Mouse (Mus musculus): Measurements from ENCODE around the gene Pltp. TPM values are rescaled to one million over a fixed set of nuclear protein-coding genes. Genes with fewer than 3 reads are reported as not detected.
"Not testable (repeated sequence)": the region's sequence is repeated elsewhere in the genome, so short reads cannot be mapped to it uniquely, and the experiment has no call there.

Pltp gene
- polyA plus RNA-seq, 1 experiment from 2014 or later = 77.0 TPM

DNA sequence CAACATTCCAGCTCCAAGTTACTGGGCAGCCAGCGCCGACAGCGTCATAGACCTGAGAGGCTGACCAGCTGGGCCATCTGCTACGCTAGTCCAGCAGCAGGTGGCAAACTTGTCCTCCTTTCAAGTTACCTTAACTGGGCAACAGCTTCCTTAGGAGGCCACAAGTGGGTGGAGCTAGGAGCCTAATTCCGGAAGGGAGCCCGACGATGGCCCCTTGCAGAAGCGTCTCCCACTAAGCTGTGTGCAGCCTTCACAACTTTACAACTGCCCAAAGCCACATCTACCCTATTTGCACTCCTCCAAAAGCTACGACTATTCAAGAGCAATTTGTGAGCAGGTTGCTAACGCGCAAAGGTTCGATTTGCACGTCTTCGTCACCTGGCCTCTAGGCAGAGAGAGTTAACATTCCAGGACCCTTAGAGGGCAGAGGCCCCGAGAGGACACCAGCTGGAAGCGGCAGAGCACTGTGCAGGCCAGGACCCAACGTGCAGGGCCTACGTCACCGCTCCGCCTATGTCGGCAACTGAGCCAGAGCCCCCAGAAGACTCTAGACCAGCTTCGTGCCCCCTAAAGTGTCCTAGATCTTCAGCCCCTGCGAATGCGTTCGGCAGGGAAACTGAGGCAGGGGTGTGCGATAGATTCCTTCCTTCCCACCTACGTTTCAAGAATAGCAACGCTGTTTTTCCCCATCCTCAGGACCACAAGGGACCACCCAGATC, 21.2 kb upstream of the Pltp start:
- peak; percentile 20; the same call in 1 of the 2 replicates for ATAC-seq (ENCODE audit: insufficient number of reproducible peaks, low FRiP score, low TSS enrichment, low read depth)
- no peaks in the 10 kb centered on the region for H3K27me3 ChIP-seq
- peak overlapping the region; percentile 95 for H3K4me3 ChIP-seq (replicated peaks)
- 3% methylated on average over 28 of the region's 28 CpGs for WGBS
- peak overlapping the region; percentile 90 for H3K4me2 ChIP-seq (replicated peaks)
- H3K9me3 ChIP-seq (replicated peaks) = no peaks in the 10 kb centered on the region
- H3K4me1 ChIP-seq = peaks cover 31% of the 10 kb centered on the region
- peaks cover 6% of the 10 kb centered on the region for H3K36me3 ChIP-seq
- H3K27ac ChIP-seq (replicated peaks) = peak overlapping the region; percentile 100
- H3K9ac ChIP-seq = peak overlapping the region; percentile 100

DNA sequence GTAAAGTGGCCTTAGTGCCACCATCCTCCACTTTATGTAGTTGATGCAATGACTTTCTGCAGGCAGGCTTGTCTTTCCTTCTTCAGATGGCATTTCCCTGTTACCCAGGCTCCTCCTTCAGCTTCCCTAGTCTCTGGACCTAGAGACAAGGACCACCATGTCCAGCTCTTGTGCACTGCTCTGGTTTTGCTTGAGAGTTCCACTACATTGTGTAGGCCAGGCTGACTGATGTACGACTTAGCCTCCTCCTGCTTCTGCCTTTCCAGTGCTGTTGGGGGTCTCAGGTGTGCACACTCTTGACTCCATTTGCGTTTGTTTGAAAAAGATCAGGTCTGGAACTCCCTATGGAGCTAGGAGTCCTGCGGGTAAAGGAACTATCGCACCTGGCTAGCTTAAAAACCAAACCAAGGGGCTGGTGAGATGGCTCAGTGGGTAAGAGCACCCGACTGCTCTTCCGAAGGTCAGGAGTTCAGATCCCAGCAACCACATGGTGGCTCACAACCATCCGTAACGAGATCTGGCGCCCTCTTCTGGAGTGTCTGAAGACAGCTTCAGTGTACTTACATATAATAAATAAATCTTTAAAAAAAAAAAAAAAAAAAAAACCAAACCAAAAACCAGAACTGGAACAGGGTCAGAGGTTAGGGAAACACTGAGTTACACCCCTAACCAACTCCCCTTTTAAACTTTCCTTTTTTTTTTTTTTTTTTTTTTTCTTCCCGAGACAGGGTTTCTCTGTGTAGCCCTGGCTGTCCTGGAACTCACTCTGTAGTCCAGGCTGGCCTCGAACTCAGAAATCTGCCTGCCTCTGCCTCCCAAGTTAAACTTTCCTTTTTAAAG, 20.1 kb upstream of the Pltp start:
- Histone ChIP-seq H3K4me1 (peaks cover 31% of the 10 kb centered on the region), H3K4me2 (replicated peaks) (peak overlapping the region; percentile 90), H3K27ac (replicated peaks) (0 out of 2 replicates have a peak overlapping the region, but pooled peaks have one; percentile 100)
- H3K36me3 ChIP-seq; H3K27me3 ChIP-seq; ATAC-seq (ENCODE audit: insufficient number of reproducible peaks, low FRiP score, low TSS enrichment, low read depth); H3K9ac ChIP-seq; H3K9me3 ChIP-seq (replicated peaks); H3K4me3 ChIP-seq (replicated peaks): not testable (repeated sequence)
- WGBS = 71% methylated on average over 11 of the region's 11 CpGs

GRCm38 (mm10) chr2:164875648-164876047, 18.1 kb upstream of the Pltp start:
- not testable (repeated sequence) for H3K9ac ChIP-seq; H3K4me3 ChIP-seq (replicated peaks); H3K27me3 ChIP-seq; H3K4me2 ChIP-seq (replicated peaks); H3K36me3 ChIP-seq; ATAC-seq (ENCODE audit: insufficient number of reproducible peaks, low FRiP score, low TSS enrichment, low read depth); H3K9me3 ChIP-seq (replicated peaks)
- WGBS = 50% methylated on average over 2 of the region's 2 CpGs
- peaks cover 27% of the 10 kb centered on the region for H3K4me1 ChIP-seq
- H3K27ac ChIP-seq (replicated peaks) = 0 out of 2 replicates have a peak overlapping the region, but pooled peaks have one; percentile 79

DNA sequence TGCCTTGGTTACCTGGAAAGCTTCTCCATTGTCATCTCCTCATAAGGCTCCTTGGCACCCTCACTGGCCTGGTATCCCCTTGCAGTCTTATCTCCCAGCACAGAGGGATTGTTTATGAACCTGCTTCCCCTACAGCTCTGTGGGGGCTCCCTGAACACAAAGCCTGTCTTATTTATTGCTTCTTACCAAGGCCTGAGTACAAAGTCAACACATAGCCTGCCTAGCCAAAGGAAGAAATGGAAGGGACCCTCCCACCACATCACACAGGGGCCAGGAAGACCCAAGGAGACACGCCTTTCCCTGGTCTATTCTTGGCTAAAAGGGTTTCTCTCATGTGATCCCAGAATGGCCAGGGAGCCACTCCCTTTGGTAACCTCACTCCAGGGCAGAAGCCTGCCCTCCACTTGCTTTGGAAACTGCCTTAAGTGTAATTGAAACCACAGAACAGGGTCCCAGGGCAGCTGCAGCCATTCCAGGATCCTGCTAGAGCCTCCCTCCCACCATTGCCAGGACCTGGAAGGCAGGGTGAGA, 16.8 kb upstream of the Pltp start:
- WGBS = 30% methylated on average over 1 of the region's 1 CpGs

DNA sequence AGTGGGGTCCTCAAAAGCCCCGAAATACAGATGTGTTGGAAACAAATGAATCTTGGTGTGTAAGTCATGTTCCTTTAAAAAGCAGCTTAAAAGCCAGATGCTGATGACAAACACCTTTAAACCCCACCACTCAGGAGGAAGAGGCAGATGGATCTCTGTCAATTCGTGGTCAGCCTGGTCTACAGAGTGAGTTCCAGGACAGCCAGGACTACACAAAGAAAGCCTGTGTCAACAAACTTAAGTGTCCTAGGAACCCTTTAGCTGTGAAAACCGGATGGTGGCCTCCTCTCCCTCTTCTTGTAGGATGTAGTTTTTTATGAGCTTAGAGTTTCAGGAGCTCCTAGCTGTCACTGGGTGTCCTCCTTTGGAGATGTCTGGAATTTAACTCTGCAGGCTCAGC, 16.1 kb upstream of the Pltp start:
- no peaks in the 10 kb centered on the region for H3K9me3 ChIP-seq (replicated peaks)
- H3K27ac ChIP-seq (replicated peaks) = peak overlapping the region; percentile 79; the same call in 1 of the 2 replicates
- H3K4me2 ChIP-seq (replicated peaks) = no peak overlapping the region
- H3K4me3 ChIP-seq (replicated peaks) = no peak overlapping the region
- H3K9ac ChIP-seq = no peak overlapping the region
- peaks cover 20% of the 10 kb centered on the region for H3K4me1 ChIP-seq
- H3K27me3 ChIP-seq = no peaks in the 10 kb centered on the region
- WGBS = 68% methylated on average over 3 of the region's 3 CpGs
- H3K36me3 ChIP-seq = no peaks in the 10 kb centered on the region
- ATAC-seq (ENCODE audit: insufficient number of reproducible peaks, low FRiP score, low TSS enrichment, low read depth) = no peak

More for the DNA sequence above, 16.8 kb upstream of the Pltp start:
- ATAC-seq (ENCODE audit: insufficient number of reproducible peaks, low FRiP score, low TSS enrichment, low read depth) = peak; percentile 27; the same call in 1 of the 2 replicates
- Histone ChIP-seq H3K9me3 (replicated peaks) (no peaks in the 10 kb centered on the region), H3K36me3 (no peaks in the 10 kb centered on the region), H3K4me3 (replicated peaks) (no peak overlapping the region), H3K9ac (no peak overlapping the region), H3K27me3 (no peaks in the 10 kb centered on the region), H3K4me2 (replicated peaks) (no peak overlapping the region), H3K4me1 (peaks cover 22% of the 10 kb centered on the region), H3K27ac (replicated peaks) (peak overlapping the region; percentile 79)

DNA sequence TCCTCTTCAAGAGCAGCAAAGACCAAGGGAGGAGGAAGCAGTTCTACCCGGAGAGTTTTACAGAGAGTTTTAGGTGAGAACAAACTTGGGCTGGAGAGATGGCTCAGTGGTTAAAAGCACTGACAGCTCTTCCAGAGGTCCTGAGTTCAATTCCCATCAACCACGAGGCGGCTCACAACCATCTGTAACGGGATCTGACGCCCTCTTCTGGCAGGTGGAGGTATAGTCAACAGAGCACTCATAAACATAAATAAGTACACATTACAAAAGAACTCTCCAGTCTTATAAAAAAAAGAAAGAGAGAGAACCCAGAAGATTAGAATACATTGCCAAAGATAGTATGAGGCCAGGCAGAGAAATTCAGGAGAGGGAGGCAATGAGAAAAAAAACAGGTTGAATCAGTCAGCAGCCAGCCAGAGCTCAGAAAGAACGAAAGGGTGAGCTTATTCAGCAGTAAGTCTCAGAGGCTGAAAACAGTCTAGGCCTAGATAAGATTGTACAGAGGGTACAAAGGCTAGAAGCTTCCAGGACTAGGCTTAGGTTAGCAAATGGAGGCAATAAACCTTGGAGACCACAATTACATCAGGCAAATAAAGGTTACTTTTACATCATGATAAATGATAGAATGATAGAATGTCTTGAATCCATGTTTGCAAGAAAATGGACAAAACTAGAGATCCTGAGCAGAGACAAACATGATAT, 14.2 kb upstream of the Pltp start:
- Histone ChIP-seq H3K4me1 (peaks cover 14% of the 10 kb centered on the region), H3K4me2 (replicated peaks) (no peak overlapping the region), H3K9ac (no peak overlapping the region), H3K36me3 (no peaks in the 10 kb centered on the region), H3K9me3 (replicated peaks) (no peaks in the 10 kb centered on the region), H3K4me3 (replicated peaks) (no peak overlapping the region), H3K27me3 (no peaks in the 10 kb centered on the region), H3K27ac (replicated peaks) (no peak overlapping the region)
- ATAC-seq (ENCODE audit: insufficient number of reproducible peaks, low FRiP score, low TSS enrichment, low read depth) = no peak
- WGBS = 55% methylated on average over 6 of the region's 6 CpGs

DNA sequence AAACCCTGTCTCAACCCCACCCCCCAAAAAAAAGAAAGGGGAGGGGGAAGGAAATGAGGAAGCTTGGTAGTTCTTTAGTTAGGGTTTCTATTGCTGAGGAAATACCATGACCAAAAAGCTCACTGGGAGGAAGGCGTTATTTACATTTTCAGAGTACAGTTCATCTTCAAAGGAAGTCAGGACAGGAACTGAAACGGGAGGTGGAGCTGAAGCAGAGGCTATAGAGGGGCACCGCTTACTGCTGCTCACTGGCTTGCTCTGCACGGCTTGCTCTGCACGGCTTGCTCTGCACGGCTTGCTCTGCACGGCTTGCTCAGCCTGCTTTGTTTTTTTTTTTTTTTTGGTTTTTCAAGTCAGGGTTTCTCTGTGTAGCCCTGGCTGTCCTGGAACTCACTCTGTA, 11.0 kb upstream of the Pltp start:
- Histone ChIP-seq H3K36me3 (no peaks in the 10 kb centered on the region), H3K4me1 (no peaks in the 10 kb centered on the region), H3K27ac (replicated peaks) (no peak overlapping the region), H3K27me3 (no peaks in the 10 kb centered on the region), H3K4me2 (replicated peaks) (no peak overlapping the region), H3K9ac (no peak overlapping the region), H3K9me3 (replicated peaks) (no peaks in the 10 kb centered on the region), H3K4me3 (replicated peaks) (no peak overlapping the region)
- 79% methylated on average over 7 of the region's 7 CpGs for WGBS
- no peak for ATAC-seq (ENCODE audit: insufficient number of reproducible peaks, low FRiP score, low TSS enrichment, low read depth)

- ATAC-seq (ENCODE audit: insufficient number of reproducible peaks, low FRiP score, low TSS enrichment, low read depth) = no peak
- no peaks in the 10 kb centered on the region for H3K36me3 ChIP-seq
- H3K4me2 ChIP-seq (replicated peaks) = no peak overlapping the region
- no peaks in the 10 kb centered on the region for H3K27me3 ChIP-seq
- no peak overlapping the region for H3K9ac ChIP-seq
- no peaks in the 10 kb centered on the region for H3K9me3 ChIP-seq (replicated peaks)
- no peak overlapping the region for H3K4me3 ChIP-seq (replicated peaks)
- H3K4me1 ChIP-seq = peaks cover 2% of the 10 kb centered on the region; the same call in 1 of the 2 replicates
- H3K27ac ChIP-seq (replicated peaks) = peak overlapping the region; percentile 55; the same call in 1 of the 2 replicates
- WGBS = 88% methylated on average over 7 of the region's 7 CpGs
Measured at GRCm38 (mm10) chr2:164867566-164867965, 10.1 kb upstream of the Pltp start.

GRCm38 (mm10) chr2:164866741-164867551, 9.4 kb upstream of the Pltp start:
- peak overlapping the region; percentile 55 for H3K27ac ChIP-seq (replicated peaks)
- no peak; the same call in 1 of the 2 replicates for ATAC-seq (ENCODE audit: insufficient number of reproducible peaks, low FRiP score, low TSS enrichment, low read depth)
- H3K27me3 ChIP-seq = no peaks in the 10 kb centered on the region
- H3K4me1 ChIP-seq = peaks cover 8% of the 10 kb centered on the region; the same call in 1 of the 2 replicates
- H3K4me2 ChIP-seq (replicated peaks) = no peak overlapping the region
- no peaks in the 10 kb centered on the region for H3K36me3 ChIP-seq
- H3K4me3 ChIP-seq (replicated peaks) = no peak overlapping the region
- 39% methylated on average over 16 of the region's 16 CpGs for WGBS
- no peak overlapping the region for H3K9ac ChIP-seq
- no peaks in the 10 kb centered on the region for H3K9me3 ChIP-seq (replicated peaks)

DNA sequence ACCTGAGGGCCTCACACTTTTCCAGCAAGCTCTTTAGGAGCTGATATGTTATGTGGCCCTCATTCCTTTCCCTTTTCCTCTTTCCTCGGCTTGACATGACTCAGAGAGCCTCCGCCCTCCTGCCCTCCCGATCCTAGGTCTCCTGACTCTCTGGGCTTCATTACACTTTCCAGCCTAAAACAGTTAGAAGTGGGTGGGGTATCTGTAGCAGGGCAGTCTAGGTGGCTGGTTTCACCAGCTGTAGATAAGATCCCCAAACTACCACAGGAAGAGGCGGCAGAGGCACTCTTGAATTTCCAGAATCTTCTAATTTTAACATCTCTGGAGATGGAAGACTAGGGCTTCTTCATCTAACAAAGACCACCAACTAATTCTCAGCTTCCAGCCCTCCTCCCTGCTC, 7.1 kb upstream of the Pltp start:
- 59% methylated on average over 4 of the region's 4 CpGs for WGBS
- Histone ChIP-seq H3K9ac (no peak overlapping the region), H3K27ac (replicated peaks) (no peak overlapping the region), H3K36me3 (no peaks in the 10 kb centered on the region), H3K4me1 (peaks cover 18% of the 10 kb centered on the region), H3K4me2 (replicated peaks) (no peak overlapping the region), H3K27me3 (no peaks in the 10 kb centered on the region), H3K9me3 (replicated peaks) (no peaks in the 10 kb centered on the region), H3K4me3 (replicated peaks) (no peak overlapping the region)
- no peak for ATAC-seq (ENCODE audit: insufficient number of reproducible peaks, low FRiP score, low TSS enrichment, low read depth)
